Mouse (Mus musculus): Measurements from ENCODE around the gene Romo1. TPM values are rescaled to one million over a fixed set of nuclear protein-coding genes. Genes with fewer than 3 reads are reported as not detected.
A peak's percentile ranks its signal among the peaks of the same experiment; 100 is the strongest.

The Romo1 gene
- total and polyA plus RNA-seq, 2 experiments from 2014 or later: 89.4 to 521 TPM

GRCm38 (mm10) chr2:156123731-156124130, 20.1 kb upstream of the Romo1 start:
- 94% methylated on average over 5 of the region's 5 CpGs for WGBS
- ATAC-seq (ENCODE audit: low FRiP score): no peak
- H3K9ac ChIP-seq (replicated peaks; ENCODE audit: low read length, poor library complexity, severe bottlenecking): no peak overlapping the region
- H3K9me3 ChIP-seq (ENCODE audit: low read length): no peaks in the 10 kb centered on the region
- no peak overlapping the region for H3K4me2 ChIP-seq (ENCODE audit: low read depth, low read length, poor library complexity, severe bottlenecking)
- DNase-seq (ENCODE audit: low spot score): no peak
- H3K27me3 ChIP-seq (ENCODE audit: insufficient read depth, low read length): no peaks in the 10 kb centered on the region
- peaks cover 28% of the 10 kb centered on the region for H3K36me3 ChIP-seq (ENCODE audit: insufficient read depth, low read length)
- no peak overlapping the region for H3K4me3 ChIP-seq (ENCODE audit: low read depth, low read length)
- H3K27ac ChIP-seq (ENCODE audit: low read depth, low read length): no peak overlapping the region
- no peak for TF ChIP-seq CTCF (IDR thresholded peaks at IDR 0.05)
- H3K4me1 ChIP-seq (ENCODE audit: insufficient read depth, low read length): no peaks in the 10 kb centered on the region

DNA sequence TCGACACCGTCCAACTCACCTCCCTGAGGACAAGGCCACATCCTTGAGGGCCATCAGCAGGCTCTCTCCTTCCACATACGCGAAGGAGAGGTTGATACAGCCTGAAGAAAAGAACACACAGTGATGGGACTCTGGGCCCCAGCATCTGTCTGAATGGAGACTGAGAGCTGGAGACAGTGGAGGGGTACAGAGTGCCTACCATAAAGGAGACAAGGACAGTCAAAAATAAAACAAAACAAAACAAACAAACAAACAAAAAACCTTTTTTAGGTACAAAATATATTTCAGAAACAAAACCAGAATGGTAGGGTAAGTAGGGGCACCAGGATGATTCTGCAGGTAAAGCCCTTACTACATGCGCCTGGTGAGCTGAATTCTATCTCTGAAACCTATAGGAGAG, 16.8 kb upstream of the Romo1 start, which contains the start of gene Gm28036:
TSS of gene Gm28036 (minus strand) at position 101 of the 400 bp plus-strand sequence.
- Histone ChIP-seq H3K4me2 (ENCODE audit: low read depth, low read length, poor library complexity, severe bottlenecking) (no peak within 1 kb of the TSS), H3K4me3 (ENCODE audit: low read depth, low read length) (no peak within 1 kb of the TSS), H3K4me1 (ENCODE audit: insufficient read depth, low read length) (no peaks in the 10 kb centered on the region), H3K9me3 (ENCODE audit: low read length) (no peaks in the 10 kb centered on the region), H3K36me3 (ENCODE audit: insufficient read depth, low read length) (peaks cover 37% of the 10 kb centered on the region), H3K27me3 (ENCODE audit: insufficient read depth, low read length) (no peaks in the 10 kb centered on the region), H3K27ac (ENCODE audit: low read depth, low read length) (no peak within 1 kb of the TSS), H3K9ac (replicated peaks; ENCODE audit: low read length, poor library complexity, severe bottlenecking) (no peak within 1 kb of the TSS)
- ATAC-seq (ENCODE audit: low FRiP score): no peak
- no peak for DNase-seq (ENCODE audit: low spot score)
- no peak for TF ChIP-seq CTCF (IDR thresholded peaks at IDR 0.05)
- 97% methylated on average over 5 of the region's 5 CpGs for WGBS

DNA sequence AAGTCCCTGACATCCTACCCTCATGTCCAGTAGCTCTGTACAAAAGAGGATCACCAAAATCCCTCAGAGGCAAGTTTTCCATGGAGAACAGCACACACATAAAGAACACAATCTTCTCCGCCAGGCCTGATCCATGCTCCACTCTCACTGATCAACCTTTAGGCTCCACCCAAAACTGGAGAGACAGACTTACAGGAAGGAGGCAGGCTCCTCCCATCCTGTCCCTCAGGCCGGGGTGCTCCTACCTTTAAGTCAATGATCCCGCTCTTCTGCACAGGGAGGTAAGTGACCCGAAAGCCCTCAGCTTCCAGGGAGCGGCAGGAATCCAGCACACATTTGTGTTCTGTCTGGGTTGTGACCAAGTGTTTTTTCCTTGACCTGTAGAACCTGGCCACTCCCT, 9.7 kb upstream of the Romo1 start:
- Histone ChIP-seq H3K36me3 (ENCODE audit: insufficient read depth, low read length) (peaks cover 8% of the 10 kb centered on the region; the same call in 1 of the 2 replicates), H3K27ac (ENCODE audit: low read depth, low read length) (no peak overlapping the region), H3K4me3 (ENCODE audit: low read depth, low read length) (no peak overlapping the region), H3K4me1 (ENCODE audit: insufficient read depth, low read length) (no peaks in the 10 kb centered on the region), H3K4me2 (ENCODE audit: low read depth, low read length, poor library complexity, severe bottlenecking) (no peak overlapping the region), H3K9me3 (ENCODE audit: low read length) (no peaks in the 10 kb centered on the region), H3K9ac (replicated peaks; ENCODE audit: low read length, poor library complexity, severe bottlenecking) (no peak overlapping the region), H3K27me3 (ENCODE audit: insufficient read depth, low read length) (no peaks in the 10 kb centered on the region)
- no peak for TF ChIP-seq CTCF (IDR thresholded peaks at IDR 0.05)
- ATAC-seq (ENCODE audit: low FRiP score): no peak
- WGBS: 94% methylated on average over 5 of the region's 5 CpGs
- no peak for DNase-seq (ENCODE audit: low spot score)

GRCm38 (mm10) chr2:156135695-156136094, 8.1 kb upstream of the Romo1 start:
- H3K36me3 ChIP-seq (ENCODE audit: insufficient read depth, low read length): peaks cover 8% of the 10 kb centered on the region
- no peaks in the 10 kb centered on the region for H3K4me1 ChIP-seq (ENCODE audit: insufficient read depth, low read length)
- no peaks in the 10 kb centered on the region for H3K27me3 ChIP-seq (ENCODE audit: insufficient read depth, low read length)
- ATAC-seq (ENCODE audit: low FRiP score) (no peak), DNase-seq (ENCODE audit: low spot score) (no peak)
- H3K9ac ChIP-seq (replicated peaks; ENCODE audit: low read length, poor library complexity, severe bottlenecking): no peak overlapping the region
- no peak overlapping the region for H3K27ac ChIP-seq (ENCODE audit: low read depth, low read length)
- H3K9me3 ChIP-seq (ENCODE audit: low read length): no peaks in the 10 kb centered on the region
- no peak overlapping the region for H3K4me2 ChIP-seq (ENCODE audit: low read depth, low read length, poor library complexity, severe bottlenecking)
- no peak overlapping the region for H3K4me3 ChIP-seq (ENCODE audit: low read depth, low read length)
- peak; percentile 38 for TF ChIP-seq CTCF (IDR thresholded peaks at IDR 0.05)
- 85% methylated on average over 6 of the region's 6 CpGs for WGBS

GRCm38 (mm10) chr2:156142820-156143219, 1.0 kb upstream of the Romo1 start:
- H3K36me3 ChIP-seq (ENCODE audit: insufficient read depth, low read length): no peaks in the 10 kb centered on the region; the same call in 1 of the 2 replicates
- no peak for DNase-seq (ENCODE audit: low spot score)
- ATAC-seq (ENCODE audit: low FRiP score): no peak
- no peak overlapping the region for H3K9ac ChIP-seq (replicated peaks; ENCODE audit: low read length, poor library complexity, severe bottlenecking)
- H3K9me3 ChIP-seq (ENCODE audit: low read length): no peaks in the 10 kb centered on the region
- H3K4me2 ChIP-seq (ENCODE audit: low read depth, low read length, poor library complexity, severe bottlenecking): peak overlapping the region; percentile 61
- TF ChIP-seq CTCF (IDR thresholded peaks at IDR 0.05): peak; percentile 38
- H3K27ac ChIP-seq (ENCODE audit: low read depth, low read length): no peak overlapping the region
- H3K4me3 ChIP-seq (ENCODE audit: low read depth, low read length): peak overlapping the region; percentile 76
- no peaks in the 10 kb centered on the region for H3K27me3 ChIP-seq (ENCODE audit: insufficient read depth, low read length)
- WGBS: 84% methylated on average over 2 of the region's 2 CpGs
- no peaks in the 10 kb centered on the region for H3K4me1 ChIP-seq (ENCODE audit: insufficient read depth, low read length)

DNA sequence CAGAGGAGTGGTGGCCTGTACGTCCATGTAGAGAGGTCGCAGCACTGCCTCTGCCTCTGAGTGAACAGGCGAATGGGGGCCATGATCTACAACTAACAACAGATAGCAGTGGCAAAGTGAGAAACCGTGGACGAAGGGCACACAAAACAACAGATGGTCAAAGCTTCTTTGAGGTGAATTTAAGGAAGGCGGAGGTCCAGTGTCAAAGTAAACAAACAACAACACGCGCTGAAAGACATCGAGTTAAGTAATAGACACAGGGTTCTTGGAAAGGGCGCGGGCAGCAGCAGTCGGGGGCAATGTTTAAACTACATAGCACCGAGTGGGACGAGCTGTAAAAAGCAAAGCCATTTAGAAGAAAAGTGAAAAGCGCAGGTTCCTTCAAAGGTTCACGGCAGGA, 472 bp upstream of the Romo1 start:
- no peak for TF ChIP-seq CTCF (IDR thresholded peaks at IDR 0.05)
- peak overlapping the region; percentile 84 for H3K9ac ChIP-seq (replicated peaks; ENCODE audit: low read length, poor library complexity, severe bottlenecking)
- no peak for ATAC-seq (ENCODE audit: low FRiP score)
- peak overlapping the region; percentile 88 for H3K27ac ChIP-seq (ENCODE audit: low read depth, low read length)
- H3K36me3 ChIP-seq (ENCODE audit: insufficient read depth, low read length): no peaks in the 10 kb centered on the region; the same call in 1 of the 2 replicates
- peak overlapping the region; percentile 61 for H3K4me2 ChIP-seq (ENCODE audit: low read depth, low read length, poor library complexity, severe bottlenecking)
- H3K9me3 ChIP-seq (ENCODE audit: low read length): no peaks in the 10 kb centered on the region
- no peak for DNase-seq (ENCODE audit: low spot score)
- WGBS: 3% methylated on average over 16 of the region's 16 CpGs
- no peaks in the 10 kb centered on the region for H3K27me3 ChIP-seq (ENCODE audit: insufficient read depth, low read length)
- peak overlapping the region; percentile 76 for H3K4me3 ChIP-seq (ENCODE audit: low read depth, low read length)
- no peaks in the 10 kb centered on the region for H3K4me1 ChIP-seq (ENCODE audit: insufficient read depth, low read length)

All from midbrain, postnatal 0 days (tissue).